Mouse (Mus musculus) frontal cortex, adult (tissue): ENCODE measurements at regions not wholly inside any gene's neighbourhood (a gene's known extent, or its start where the extent isn't known, plus 50 kb on each side); places are given as distances from the start of the nearest gene placed in this dataset.
A peak's percentile ranks its signal among the peaks of the same experiment; 100 is the strongest.

ENCODE experiments used
- ATAC-seq: cut with Nextera tagmentation; 2 replicates; pipeline ENCODE4 v1.9.2; 2017; ENCODE audit warnings: mild to moderate bottlenecking, moderate library complexity, mixed read lengths; ENCODE audit not compliant: low TSS enrichment

GRCm38 (mm10) chr7:54068271-54068851 is 766.9 kb upstream of the Luzp2 start:
- no peak for ATAC-seq

- no peak for ATAC-seq
Observed at GRCm38 (mm10) chr7:54116951-54117350, 718.3 kb upstream of the Luzp2 start.

- no peak for ATAC-seq
Observed at GRCm38 (mm10) chr7:54138988-54139387, 696.3 kb upstream of the Luzp2 start.

GRCm38 (mm10) chr7:54150855-54151254 is 684.4 kb upstream of the Luzp2 start:
- peak; percentile 64; the same call in 1 of the 2 replicates for ATAC-seq

GRCm38 (mm10) chr7:54200001-54200400 is 635.3 kb upstream of the Luzp2 start:
- ATAC-seq = no peak
